Mouse (Mus musculus) ES-CJ7 (cell line): Measurements from ENCODE around the gene 9230112D13Rik.

ENCODE experiments used
- DNase-seq: peaks from one replicate; pipeline ENCODE4 v3.0.0; 2011; ENCODE audit warnings: low read depth, low spot score

Gene 9230112D13Rik

GRCm38 (mm10) chr14:34522701-34523100 is at the start of gene 9230112D13Rik:
Gene 9230112D13Rik (minus strand): TSS chr14:34522801.
- no peak for DNase-seq

DNA sequence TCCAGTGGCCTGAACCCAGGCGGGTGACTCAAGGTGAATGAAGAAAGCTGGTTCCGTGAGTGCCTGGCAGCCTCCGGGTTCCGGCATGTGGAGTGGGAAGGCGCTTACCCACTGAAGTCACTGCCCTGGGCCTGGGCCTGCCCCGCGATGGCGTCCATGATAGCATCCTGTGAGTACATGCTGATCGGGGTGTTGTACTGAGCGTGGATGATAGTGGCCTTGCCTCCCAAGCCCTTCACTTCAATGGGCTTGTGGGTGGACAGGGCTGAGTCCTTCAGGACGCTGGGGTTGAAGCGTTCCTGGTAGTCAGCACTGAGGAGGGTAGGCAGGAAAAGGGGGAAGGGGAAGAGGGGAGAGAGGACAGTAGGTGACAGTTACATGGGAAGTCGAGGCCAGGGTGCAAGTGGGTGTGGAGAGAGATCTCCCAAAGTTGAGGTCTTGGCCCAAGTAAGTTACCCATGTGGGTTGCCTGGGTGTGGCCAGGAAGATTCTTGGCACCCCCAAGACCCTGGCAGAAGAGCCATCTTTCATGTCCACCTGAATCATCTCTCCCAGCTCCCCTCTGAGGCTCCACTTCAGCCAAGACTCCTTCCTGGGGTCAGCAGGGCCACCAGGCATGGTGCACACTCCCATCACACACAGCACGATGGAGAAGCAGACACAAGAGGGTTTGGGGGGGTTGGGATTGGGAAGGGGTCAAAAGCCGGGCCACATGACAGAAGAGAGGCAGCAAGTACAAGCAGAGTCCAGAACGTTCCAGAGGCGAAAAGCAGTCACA is 49.2 kb upstream of the 9230112D13Rik start:
- DNase-seq: no peak

DNA sequence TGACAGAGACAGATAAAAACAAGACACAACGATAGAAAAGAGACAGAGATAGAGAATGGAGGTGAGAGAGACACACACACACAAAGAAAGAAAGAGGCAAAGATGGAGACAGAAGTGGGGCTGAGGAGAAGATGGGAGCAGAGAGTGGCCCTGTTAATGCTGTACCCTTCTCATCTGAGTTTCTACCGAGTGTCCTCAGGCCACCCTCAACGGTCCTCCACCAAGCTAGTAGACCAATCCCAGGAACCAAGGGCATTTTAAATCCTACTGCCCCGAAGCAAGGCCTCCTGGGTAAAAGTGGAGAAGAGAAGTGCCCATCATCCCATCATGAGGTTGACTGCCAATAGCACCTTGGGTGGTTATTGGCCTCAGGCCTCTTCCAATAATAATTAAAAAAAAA is 48.3 kb upstream of the 9230112D13Rik start:
- DNase-seq: no peak

GRCm38 (mm10) chr14:34570294-34570693 is 47.7 kb upstream of the 9230112D13Rik start:
- DNase-seq: peak; percentile 77

DNA sequence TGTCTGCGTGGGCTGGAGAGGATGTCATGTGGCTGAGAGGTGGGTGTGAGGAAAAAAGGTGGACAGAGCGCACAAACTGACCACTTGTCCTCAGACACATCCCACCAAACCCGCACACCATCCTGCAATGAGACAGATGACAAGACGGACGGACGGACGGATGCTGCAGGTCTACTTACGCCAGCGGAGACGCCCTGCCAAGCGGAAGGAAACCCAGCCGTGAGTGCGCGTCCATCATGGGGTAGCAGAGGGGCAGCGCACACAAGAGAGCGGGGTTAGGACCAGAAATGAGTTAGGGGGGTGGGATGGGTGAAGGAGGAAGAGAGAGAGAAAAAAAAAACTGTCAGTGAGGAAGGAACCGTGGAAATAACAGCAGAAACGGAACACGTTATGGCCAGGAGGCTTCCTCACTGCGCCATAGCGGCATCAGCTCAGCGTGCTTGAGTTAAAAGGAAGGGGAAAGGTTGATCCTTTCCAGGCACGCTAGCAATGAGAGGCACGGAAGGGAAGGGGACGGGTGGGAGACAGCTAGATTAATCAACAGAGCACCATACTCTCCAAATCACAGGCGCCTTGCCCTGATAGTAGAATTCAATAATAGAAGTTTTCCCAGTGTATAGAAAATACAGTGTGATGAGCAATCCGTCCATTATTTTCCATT is 47.1 kb upstream of the 9230112D13Rik start:
- DNase-seq: no peak

GRCm38 (mm10) chr14:34568626-34569025 is 46.0 kb upstream of the 9230112D13Rik start:
- DNase-seq: no peak

DNA sequence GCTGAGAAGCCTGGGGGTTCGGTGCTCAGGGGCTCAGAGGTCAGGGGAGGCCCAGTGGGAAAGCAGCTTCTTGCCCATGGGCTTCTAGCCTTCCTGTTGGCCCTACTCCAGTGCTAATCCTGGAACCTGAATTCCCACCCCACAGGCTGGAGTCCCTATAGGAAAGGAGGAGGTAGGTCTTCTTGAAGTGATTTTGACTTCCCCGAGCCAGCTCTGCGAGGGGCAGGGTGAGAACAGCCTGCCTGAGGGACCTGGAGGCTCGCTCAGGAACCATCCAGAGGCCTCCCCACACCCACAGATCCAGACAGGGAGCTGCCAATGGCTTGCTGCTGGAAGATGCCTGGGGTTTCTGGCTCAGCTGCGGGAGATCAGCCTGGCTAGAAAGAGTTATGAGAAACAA is 45.1 kb upstream of the 9230112D13Rik start:
- DNase-seq: no peak

GRCm38 (mm10) chr14:34566530-34566929 is 43.9 kb upstream of the 9230112D13Rik start:
- no peak for DNase-seq

DNA sequence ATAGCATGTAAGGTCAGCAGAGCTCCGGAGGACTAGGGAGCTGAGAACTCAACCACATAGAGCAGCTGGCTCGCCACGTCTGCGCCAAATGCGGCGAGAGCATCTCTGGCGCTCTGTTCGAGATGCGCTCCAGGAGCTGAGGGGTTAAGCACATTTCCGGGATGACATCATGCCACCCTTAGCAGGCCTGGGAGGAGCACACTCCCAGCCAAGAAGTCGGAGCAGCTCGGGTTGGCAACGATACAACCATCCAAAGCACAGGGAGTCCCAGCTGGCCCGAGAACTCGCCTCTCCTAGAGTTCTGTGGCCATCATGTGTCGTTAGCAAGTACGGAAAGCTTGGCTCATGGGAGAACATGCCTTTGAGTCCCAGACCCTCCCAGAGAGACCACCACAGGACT is 43.1 kb upstream of the 9230112D13Rik start:
- DNase-seq: no peak

GRCm38 (mm10) chr14:34564646-34565045 is 42.0 kb upstream of the 9230112D13Rik start:
- DNase-seq: no peak

GRCm38 (mm10) chr14:34562393-34562792 is 39.8 kb upstream of the 9230112D13Rik start:
- peak; percentile 42 for DNase-seq

GRCm38 (mm10) chr14:34561647-34562046 is 39.0 kb upstream of the 9230112D13Rik start:
- no peak for DNase-seq

DNA sequence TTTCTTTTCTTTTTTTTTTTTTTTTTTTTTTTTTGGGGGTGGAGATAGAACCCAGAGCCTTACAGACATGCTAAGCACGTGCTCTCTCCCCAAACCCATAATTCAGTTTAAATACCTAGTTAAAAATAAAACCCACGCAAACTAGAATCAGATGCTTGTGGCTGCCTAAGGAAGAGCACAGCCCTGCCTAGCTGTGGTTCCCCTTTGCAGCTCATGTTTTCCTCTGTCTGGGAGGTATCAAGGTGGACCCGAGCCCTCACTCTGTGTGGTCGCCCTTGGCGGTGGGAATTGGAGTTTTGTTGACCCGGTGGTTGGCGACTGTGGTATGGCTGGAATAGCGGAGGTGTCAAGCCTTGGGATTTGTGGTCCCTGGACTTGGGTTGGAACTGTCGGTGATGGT is 36.3 kb upstream of the 9230112D13Rik start:
- no peak for DNase-seq

- DNase-seq: no peak
Measured at GRCm38 (mm10) chr14:34555211-34555610, 32.6 kb upstream of the 9230112D13Rik start.

DNA sequence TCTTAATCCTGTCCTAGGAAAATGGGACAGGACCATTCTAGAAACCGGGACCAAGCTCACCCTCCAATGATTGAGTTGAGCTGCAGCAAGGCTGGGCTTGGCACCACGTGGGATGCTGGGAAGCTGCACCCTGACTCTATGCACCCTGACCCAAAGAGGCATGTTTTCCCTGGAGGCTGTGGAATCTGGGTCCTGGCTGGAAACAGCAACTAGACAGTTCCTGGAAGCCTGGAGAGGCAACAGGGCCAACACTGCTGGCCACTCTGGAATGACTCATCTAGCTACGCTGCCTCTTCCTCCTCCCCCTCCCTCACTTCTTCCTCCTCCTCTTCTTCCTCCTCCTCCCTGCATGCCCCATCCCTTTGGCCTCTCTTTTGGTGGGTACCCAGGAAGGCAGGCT is 31.4 kb upstream of the 9230112D13Rik start:
- no peak for DNase-seq

DNA sequence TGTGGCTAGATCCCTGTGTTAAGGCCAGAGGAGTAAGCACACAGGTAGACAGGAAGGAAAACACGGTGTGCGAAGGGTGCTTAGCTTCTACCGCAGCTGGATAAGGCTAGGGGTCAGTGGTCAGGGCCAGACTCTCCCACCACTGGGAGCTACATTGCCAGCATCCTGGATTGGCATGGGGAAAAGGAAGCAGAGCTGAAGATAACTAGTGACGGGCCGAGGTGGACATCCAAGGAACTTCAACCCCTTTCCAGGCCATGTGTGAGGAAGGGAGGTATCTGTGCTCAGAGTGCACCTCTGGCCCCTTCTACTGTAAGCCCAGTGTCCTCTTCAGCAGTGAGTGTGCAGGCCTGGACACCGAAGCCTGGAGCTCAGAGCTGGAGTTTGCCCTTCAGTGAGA is 30.9 kb upstream of the 9230112D13Rik start:
- DNase-seq: no peak

GRCm38 (mm10) chr14:34552226-34552625 is 29.6 kb upstream of the 9230112D13Rik start:
- DNase-seq: no peak

DNA sequence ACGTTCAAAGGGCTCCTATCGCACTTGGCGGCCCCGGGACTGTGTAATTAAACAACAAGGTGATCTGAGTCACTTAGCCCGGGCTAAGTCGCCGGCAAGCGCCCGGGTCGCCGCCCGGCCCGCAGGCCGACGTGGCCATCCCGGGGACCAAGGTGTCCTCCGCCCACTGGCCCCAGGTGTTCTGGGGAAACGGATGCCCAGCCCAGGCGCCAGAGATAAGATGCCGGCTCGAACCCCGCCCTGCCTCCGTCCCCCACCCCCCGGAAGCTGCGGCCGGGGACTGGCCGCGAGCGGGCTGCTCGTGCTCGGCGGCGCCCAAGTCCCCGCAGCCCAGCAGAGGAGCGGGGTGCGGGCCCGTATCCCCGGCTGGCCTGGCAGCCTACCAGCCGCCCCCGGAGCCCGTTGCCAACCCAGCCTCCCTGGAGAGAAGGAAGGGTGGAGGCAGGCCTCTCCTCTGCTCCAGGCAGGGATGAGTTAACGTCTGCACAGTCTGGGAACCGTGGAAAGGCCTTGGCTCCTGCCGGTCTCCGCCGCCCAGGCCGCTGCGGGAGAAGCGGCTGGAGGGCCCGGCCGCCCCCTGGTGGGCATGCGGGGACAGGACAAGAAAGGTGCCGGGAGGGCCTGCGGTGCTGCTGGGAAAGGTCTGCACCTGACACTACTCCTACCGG is 26.5 kb upstream of the 9230112D13Rik start:
- DNase-seq: peak; percentile 82

DNA sequence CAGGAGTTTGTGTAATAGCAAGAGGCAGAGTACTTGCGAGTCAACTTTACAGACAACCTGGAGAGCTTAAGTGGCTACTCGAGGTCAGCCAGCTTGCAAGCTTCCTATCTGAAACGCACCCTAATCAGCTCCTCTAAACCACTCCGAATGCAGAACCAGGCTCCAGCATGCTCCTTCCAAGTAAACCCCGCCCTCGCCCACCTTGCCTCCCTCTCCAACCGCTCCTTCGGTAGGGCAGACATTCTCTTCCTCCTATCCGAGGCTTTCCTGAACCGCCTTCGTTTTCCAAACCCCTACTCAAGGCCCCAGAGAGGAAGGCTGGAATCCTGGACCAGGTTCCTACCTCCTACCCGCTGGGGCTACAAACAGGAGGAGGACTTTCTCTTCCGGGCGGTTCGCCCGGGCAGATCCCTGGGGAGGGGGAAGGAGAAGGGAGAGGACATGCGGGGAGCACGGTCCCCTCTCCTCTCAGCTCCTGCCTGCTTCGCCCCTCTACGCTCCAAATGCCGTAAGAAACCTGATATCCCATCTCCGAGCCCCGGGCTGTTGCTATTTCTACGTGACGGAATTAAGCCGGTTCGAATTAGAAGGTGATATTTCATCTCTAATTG is 25.9 kb upstream of the 9230112D13Rik start:
- DNase-seq: peak; percentile 72

DNA sequence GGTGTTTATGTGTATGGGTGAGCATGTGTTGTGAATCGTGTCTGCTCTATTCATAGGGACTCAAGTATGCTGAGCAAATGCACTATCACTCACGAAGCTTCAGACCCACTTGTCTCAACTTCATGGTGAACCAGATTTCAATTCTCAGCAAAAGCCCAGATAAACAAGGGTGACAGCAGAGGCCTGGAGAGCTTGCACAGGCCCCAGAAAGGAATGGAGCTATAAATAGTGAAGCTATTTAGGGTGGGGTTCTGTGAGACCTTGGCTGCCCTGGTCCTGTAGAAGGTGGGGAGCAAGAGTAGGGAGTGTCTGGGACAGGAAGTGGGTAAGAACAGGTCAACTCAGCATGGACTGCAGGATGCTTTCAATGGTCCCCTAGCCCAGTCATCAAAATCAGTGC is 21.9 kb upstream of the 9230112D13Rik start:
- DNase-seq: no peak

DNA sequence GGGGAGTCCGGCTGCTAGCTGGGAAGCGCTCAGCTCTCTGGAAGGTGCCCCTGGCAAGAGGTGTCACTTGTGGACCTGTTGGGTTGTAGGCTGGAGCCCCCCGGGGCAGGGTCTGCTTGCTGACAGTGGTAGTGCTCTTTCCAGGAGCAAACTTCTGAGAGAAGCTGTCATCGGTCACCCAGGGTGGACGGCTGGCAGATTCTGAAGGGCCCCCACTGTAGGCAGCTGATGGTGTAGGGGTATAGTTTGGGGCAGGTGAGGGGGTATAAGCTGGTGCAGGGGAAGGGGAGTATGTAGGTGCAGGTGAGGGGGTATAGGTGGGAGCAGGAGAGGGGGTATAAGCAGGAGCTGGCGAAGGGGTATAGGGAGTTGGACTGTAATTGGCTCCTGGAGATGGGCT is 21.4 kb upstream of the 9230112D13Rik start:
- DNase-seq: no peak

GRCm38 (mm10) chr14:34543596-34543995 is 21.0 kb upstream of the 9230112D13Rik start:
- DNase-seq: no peak
